Mouse (Mus musculus) lung, postnatal 0 days (tissue): Measurements from ENCODE around the gene Slfnl1.

Source experiments
- CTCF ChIP-seq: IDR thresholded peaks from 2 replicates; pipeline ENCODE4 v1.5.1; 2016; ENCODE audit warnings: antibody characterized with exemption, mild to moderate bottlenecking
- EP300 ChIP-seq: IDR thresholded peaks from 2 replicates; pipeline ENCODE4 v1.6.1; 2016; ENCODE audit warnings: antibody characterized with exemption, mild to moderate bottlenecking, control low read depth

- TF ChIP-seq CTCF (no peak), EP300 (no peak)
Observed at GRCm38 (mm10) chr4:120571691-120572090, 39.7 kb downstream of the Slfnl1 start.
